In the genomic region with DNA sequence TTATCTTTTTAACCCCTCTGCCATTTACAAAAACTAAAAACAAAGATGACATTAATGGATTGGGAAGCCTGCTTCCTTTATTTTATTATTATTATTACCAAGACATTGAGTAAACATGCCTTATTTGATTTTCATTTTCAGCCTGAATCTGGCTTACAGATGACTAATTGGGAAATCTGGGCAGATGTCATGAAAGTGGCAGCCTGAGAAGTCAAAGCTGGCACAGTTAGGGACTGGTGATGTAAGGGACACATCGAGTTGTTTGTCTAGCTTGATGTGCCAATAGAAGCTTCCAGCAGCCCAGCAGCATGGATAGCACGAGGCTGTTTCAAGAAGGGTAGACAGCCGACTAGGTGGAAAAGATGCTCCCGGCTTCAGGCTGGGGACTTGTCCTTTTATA, we compare ENCODE assay signal across 20 mouse cellular contexts.
DNase-seq lines count a peak whose midpoint lies in the region; TF ChIP-seq lines count a peak whose summit lies in the region.
"Had no signal": no experiment of that assay in that cellular context is flagged by ENCODE, and none has a peak within 500 bp of the region (broad histone marks: within the 10 kb centered on the region; RNA-seq: fewer than 3 reads in every experiment).

No protein-coding gene starts in this region.

- no peaks in the 10 kb centered on the region for H3K27me3 ChIP-seq in kidney, adult 2 months (replicated peaks; ENCODE audit: control insufficient read depth, insufficient read depth, low read length)
- H3K27me3 ChIP-seq: forebrain, embryonic 13.5 days; limb, embryonic 13.5 days; liver, embryonic 15.5 days; midbrain, embryonic 12.5 days; Patski had no signal

- no peak for TF ChIP-seq POLR2A in kidney, adult 2 months (IDR thresholded peaks at IDR 0.05; ENCODE audit: low read depth, low read length)

- no peak for TF ChIP-seq CTCF in kidney, adult 2 months (conservative IDR thresholded peaks at IDR 0.05; ENCODE audit: insufficient read depth, insufficient read length, low read depth, low read length)

- 76% methylated on average over 4 of the region's 4 CpGs for WGBS in kidney, adult 2 months

- no peaks in the 10 kb centered on the region for H3K36me3 ChIP-seq in kidney, adult 2 months (ENCODE audit: control insufficient read depth, insufficient read depth, low read length)
- H3K36me3 ChIP-seq: limb, embryonic 13.5 days; liver, embryonic 15.5 days; midbrain, embryonic 12.5 days had no signal

- DNase-seq in adrenal gland, adult 2 months, result peak; percentile 13
- DNase-seq in adrenal gland, adult 18-20 months (ENCODE audit: low spot score in 2 of 2), result no peak
- peak; percentile 1 for DNase-seq in kidney, adult 2 months
- no peak for DNase-seq in kidney, adult 18-20 months
- peak; percentile 30 for DNase-seq in fat pad, adult 2 months (ENCODE audit: extremely low read depth, low read depth, low spot score)
- peak; percentile 41 for DNase-seq in lung, postnatal 36 days
- DNase-seq in heart, postnatal 4 days, result no peak
- no peak for DNase-seq in spleen, postnatal 4 days (ENCODE audit: low spot score in 2 of 2)
- DNase-seq: cerebellum, adult 11-12 months; cerebellum, postnatal 36 days; heart, postnatal 14 days; kidney, postnatal 36 days; right cerebral cortex, adult 18-20 months; thymus, postnatal 25 days had no signal

- no peaks in the 10 kb centered on the region for H3K4me1 ChIP-seq in kidney, adult 2 months (ENCODE audit: control insufficient read depth, insufficient read depth, low read length)
- H3K4me1 ChIP-seq: forebrain, embryonic 13.5 days; limb, embryonic 13.5 days; liver, embryonic 15.5 days; midbrain, embryonic 12.5 days had no signal

- H3K4me3 ChIP-seq in kidney, adult 2 months (ENCODE audit: insufficient read depth, low read depth, low read length), result no peak overlapping the region
- H3K4me3 ChIP-seq: forebrain, embryonic 13.5 days; limb, embryonic 13.5 days; liver, embryonic 15.5 days; midbrain, embryonic 12.5 days had no signal

- no peak overlapping the region for H3K27ac ChIP-seq in kidney, adult 2 months (ENCODE audit: insufficient read depth, low read depth, low read length)
- H3K27ac ChIP-seq: forebrain, embryonic 13.5 days; hindbrain, embryonic 14.5 days; limb, embryonic 13.5 days; liver, embryonic 15.5 days; midbrain, embryonic 12.5 days had no signal

Comparison
In these comparisons a context has a peak if more than half of its experiments do, and no peak if none do; other contexts are left out.
1. DNase-seq: peak in adrenal gland, adult 2 months (single experiment), kidney, adult 2 months (single experiment), fat pad, adult 2 months (single experiment) and lung, postnatal 36 days (single experiment); none in adrenal gland, adult 18-20 months (0 of 2), kidney, adult 18-20 months (single experiment), heart, postnatal 4 days (single experiment) and spleen, postnatal 4 days (0 of 2).